Mouse (Mus musculus) thymus, adult 2 months (tissue): ENCODE results near the gene Dmbx1. TPM values are rescaled to one million over a fixed set of nuclear protein-coding genes. Genes with fewer than 3 reads are reported as not detected.

ENCODE experiments used
- DNase-seq: peaks from one replicate; pipeline ENCODE4 v3.0.0; 2021
- H3K27ac ChIP-seq: fragments of 200-500 bp; 2 replicates; pipeline ENCODE4 v1.5.1; 2012; ENCODE audit warnings: low read length, control low read depth; ENCODE audit not compliant: control insufficient read depth, insufficient read depth
- H3K27me3 ChIP-seq: fragments of 200-500 bp; 2 replicates; pipeline ENCODE4 v1.6.1; 2012; ENCODE audit warnings: mild to moderate bottlenecking, low read length, moderate library complexity, mixed read lengths; ENCODE audit not compliant: control insufficient read depth, insufficient read depth
- H3K36me3 ChIP-seq: fragments of 200-500 bp; 2 replicates; pipeline ENCODE4 v1.6.1; 2012; ENCODE audit warnings: mild to moderate bottlenecking, low read length, moderate library complexity; ENCODE audit not compliant: control insufficient read depth, insufficient read depth
- H3K4me1 ChIP-seq: fragments of 200-500 bp; replicated peaks from 2 replicates; pipeline ENCODE4 v1.6.1; 2012; ENCODE audit warnings: low read length; ENCODE audit not compliant: control insufficient read depth, insufficient read depth
- H3K4me3 ChIP-seq: fragments of 200-500 bp; 2 replicates; pipeline ENCODE4 v1.5.1; 2012; ENCODE audit warnings: mild to moderate bottlenecking, low read length, control low read depth, moderate library complexity; ENCODE audit not compliant: control insufficient read depth, insufficient read depth
- CTCF ChIP-seq: fragments of 200-500 bp; IDR thresholded peaks from 2 replicates; pipeline ENCODE4 v1.5.1; 2012; ENCODE audit warnings: mild to moderate bottlenecking, control low read depth, low read length, moderate library complexity, borderline replicate concordance; ENCODE audit not compliant: control insufficient read depth, poor library complexity, insufficient read depth; ENCODE audit errors: extremely low read depth
- POLR2A ChIP-seq: fragments of 200-500 bp; IDR thresholded peaks from 2 replicates; pipeline ENCODE4 v1.6.1; 2012; ENCODE audit warnings: mild to moderate bottlenecking, low read length, control low read depth, moderate library complexity; ENCODE audit not compliant: control insufficient read depth, poor library complexity, insufficient read depth; ENCODE audit errors: extremely low read depth
- WGBS: fragments of 180-500 bp; shearing (Covaris S2); methylation state at CpG from one replicate; pipeline ENCODE4 v1.1.7; 2018; 5-methylcytosine and 5-hydroxymethylcytosine counted together
- polyA plus RNA-seq: library from polyadenylated mRNA; depleted of rRNA; stranded (reverse); fragments of >200 nt; gene quantifications from 2 replicates; pipeline ENCODE4 v1.2.3, GENCODE M21; 2012

Dmbx1 gene
- polyA plus RNA-seq, 1 experiment: 0.18 TPM

DNA sequence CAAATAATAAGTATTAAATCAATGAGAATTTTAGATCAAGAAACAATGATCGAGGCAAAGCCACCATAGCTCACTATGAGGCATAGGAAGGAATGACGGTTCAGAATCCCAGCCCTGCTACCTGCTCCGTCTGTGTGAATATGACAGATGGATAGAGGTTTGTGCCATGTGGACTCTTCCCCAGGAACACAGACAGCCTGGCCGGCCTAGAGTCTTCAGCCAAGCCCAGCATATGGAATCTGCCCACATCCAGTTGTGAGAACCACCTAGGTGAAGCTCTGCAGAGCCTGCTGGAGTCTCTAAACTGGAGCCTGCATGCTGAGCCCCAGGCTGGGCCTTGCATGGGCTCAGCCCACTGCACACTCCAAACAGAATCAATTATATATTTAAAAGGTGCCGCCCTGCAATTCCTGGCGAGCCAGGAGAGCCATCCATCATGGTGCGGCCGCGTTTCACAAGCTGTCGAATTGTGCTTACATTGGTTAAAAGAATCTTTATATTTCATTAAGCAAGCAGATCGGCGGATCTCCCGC lies 8.1 kb downstream of the Dmbx1 start:
- H3K36me3 ChIP-seq: no peaks in the 10 kb centered on the region
- H3K27me3 ChIP-seq: peaks cover 17% of the 10 kb centered on the region
- no peak overlapping the region for H3K4me3 ChIP-seq
- no peak for TF ChIP-seq CTCF
- TF ChIP-seq POLR2A: no peak
- no peak overlapping the region for H3K27ac ChIP-seq
- DNase-seq: no peak
- WGBS: 69% methylated on average over 13 of the region's 13 CpGs
- no peaks in the 10 kb centered on the region; the same call in 1 of the 2 replicates for H3K4me1 ChIP-seq

DNA sequence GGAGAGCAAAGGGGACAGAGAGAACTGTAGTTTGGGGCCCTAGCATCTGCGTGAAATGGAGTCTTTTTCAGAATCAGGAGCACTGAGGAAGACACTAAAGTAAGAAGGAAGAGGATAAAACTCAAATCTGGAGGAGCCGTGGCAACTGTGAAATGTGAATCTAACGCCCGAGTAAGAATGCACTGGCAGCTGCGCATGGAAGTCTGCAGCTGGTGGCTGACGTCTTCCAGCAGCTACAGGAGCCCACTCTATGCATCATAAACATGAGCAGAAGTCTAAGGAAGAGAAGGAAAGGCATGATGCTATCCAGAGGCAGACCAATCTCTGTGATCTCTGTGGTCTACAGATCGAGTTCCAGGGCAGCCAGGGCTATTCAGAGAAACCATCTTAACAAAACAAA lies 12.1 kb downstream of the Dmbx1 start:
- H3K27me3 ChIP-seq: peaks cover 7% of the 10 kb centered on the region; the same call in 1 of the 2 replicates
- H3K36me3 ChIP-seq: no peaks in the 10 kb centered on the region
- no peak overlapping the region for H3K4me3 ChIP-seq
- no peak overlapping the region for H3K27ac ChIP-seq
- WGBS: 52% methylated on average over 7 of the region's 7 CpGs
- H3K4me1 ChIP-seq: no peaks in the 10 kb centered on the region
- no peak for DNase-seq
- TF ChIP-seq POLR2A (no peak), CTCF (no peak)

DNA sequence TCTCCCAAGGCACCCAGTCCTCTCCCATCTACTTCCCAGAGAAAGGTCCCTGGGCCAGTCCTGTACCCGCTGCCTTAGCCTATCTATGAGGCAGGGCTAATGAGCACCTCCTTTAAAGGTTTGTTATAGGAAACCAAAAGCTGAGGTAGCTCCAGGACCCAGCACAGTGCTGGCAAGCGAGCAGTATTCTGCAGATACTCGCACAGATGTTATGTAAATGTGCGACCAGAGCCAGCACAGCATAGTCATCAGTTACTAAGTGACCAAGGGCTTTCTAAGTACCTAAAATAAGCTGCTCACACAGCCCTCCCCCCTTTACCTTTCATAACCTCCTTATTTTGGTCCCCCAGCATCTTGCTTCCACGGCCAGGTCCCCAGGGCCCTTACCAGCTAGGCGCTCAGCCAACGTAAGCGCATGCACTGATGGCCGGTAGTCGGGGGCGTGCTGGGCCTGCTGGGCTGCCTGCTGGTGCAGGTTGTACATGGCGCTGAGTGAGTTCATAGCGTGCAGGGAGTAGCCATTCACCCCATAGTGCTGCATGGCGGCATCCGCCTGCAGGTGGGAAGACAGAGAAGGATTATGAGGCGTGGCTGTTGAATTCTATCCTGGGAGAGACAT lies 16.4 kb downstream of the Dmbx1 start:
- no peak for TF ChIP-seq POLR2A
- TF ChIP-seq CTCF: no peak
- Histone ChIP-seq H3K27me3 (no peaks in the 10 kb centered on the region; the same call in 1 of the 2 replicates), H3K27ac (no peak overlapping the region), H3K4me1 (no peaks in the 10 kb centered on the region), H3K36me3 (no peaks in the 10 kb centered on the region), H3K4me3 (no peak overlapping the region)
- 87% methylated on average over 16 of the region's 16 CpGs for WGBS
- DNase-seq: no peak

DNA sequence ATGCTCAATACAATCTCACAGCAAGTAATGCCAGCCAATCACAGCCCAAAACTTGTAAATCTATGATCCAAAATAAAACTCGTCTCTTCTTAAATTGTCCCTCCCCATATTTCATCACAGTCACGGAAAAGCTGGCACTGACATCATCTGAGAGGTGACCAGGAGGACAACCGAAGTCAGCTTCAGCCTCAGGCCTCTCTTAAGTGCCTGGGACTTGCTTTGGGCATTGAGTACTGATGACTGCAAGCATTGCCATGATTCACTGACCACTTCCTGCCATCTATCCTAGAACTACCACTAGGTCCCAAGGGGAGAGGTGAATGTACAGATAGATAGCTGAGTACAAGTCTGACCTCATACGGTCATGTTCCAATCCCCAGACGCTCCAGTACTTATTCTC lies 17.0 kb downstream of the Dmbx1 start:
- Histone ChIP-seq H3K27ac (no peak overlapping the region), H3K36me3 (no peaks in the 10 kb centered on the region), H3K4me3 (no peak overlapping the region), H3K4me1 (no peaks in the 10 kb centered on the region), H3K27me3 (no peaks in the 10 kb centered on the region; the same call in 1 of the 2 replicates)
- TF ChIP-seq POLR2A (no peak), CTCF (no peak)
- DNase-seq: no peak
- 89% methylated on average over 5 of the region's 5 CpGs for WGBS

DNA sequence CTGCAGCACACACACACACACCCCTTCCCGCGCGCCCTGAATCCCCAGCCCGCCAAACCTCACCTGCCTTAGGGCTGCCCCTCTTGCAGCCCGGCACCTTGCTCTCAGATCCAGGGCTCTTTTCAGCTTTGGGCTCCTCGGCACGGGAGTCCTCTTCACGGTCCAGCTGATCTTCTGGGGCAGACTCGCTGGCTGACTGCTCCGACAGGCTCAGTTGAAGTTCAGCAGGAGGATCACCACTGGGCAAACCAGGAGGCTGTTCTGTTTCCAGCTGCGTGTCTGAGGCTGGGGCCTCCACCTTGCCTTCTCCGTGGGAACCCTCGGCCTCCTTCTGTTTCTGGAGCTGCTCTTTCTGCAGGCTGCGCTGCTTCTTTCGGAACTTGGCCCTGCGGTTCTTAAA lies 19.8 kb downstream of the Dmbx1 start:
- Histone ChIP-seq H3K27me3 (no peaks in the 10 kb centered on the region; the same call in 1 of the 2 replicates), H3K36me3 (no peaks in the 10 kb centered on the region), H3K27ac (no peak overlapping the region), H3K4me1 (no peaks in the 10 kb centered on the region), H3K4me3 (no peak overlapping the region)
- WGBS: 90% methylated on average over 16 of the region's 16 CpGs
- TF ChIP-seq POLR2A (no peak), CTCF (no peak)
- DNase-seq: no peak

DNA sequence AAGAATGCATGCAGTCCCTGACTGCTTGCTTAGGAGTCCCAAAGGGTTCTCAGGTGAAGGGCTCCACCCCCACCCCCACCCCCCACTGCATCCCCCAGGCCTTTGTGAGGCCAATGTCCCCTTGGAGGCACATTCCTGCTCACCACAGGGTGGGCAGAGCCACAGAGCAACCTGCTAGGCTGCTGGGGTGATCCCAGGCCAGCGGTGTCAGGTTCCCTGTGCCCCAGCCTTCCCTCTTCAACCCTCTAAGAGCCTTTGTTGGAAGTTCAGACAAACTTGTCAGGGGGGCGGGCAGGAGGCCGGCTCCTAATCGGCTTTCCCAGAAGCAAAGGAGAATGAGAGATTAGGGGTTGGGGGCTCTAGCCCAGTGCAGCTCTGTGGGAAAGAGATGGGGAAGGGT lies 28.1 kb downstream of the Dmbx1 start:
- no peaks in the 10 kb centered on the region for H3K36me3 ChIP-seq
- TF ChIP-seq POLR2A: no peak
- TF ChIP-seq CTCF: no peak
- H3K4me1 ChIP-seq: no peaks in the 10 kb centered on the region
- H3K27me3 ChIP-seq: no peaks in the 10 kb centered on the region
- no peak overlapping the region for H3K27ac ChIP-seq
- DNase-seq: no peak
- 67% methylated on average over 4 of the region's 4 CpGs for WGBS
- H3K4me3 ChIP-seq: no peak overlapping the region

DNA sequence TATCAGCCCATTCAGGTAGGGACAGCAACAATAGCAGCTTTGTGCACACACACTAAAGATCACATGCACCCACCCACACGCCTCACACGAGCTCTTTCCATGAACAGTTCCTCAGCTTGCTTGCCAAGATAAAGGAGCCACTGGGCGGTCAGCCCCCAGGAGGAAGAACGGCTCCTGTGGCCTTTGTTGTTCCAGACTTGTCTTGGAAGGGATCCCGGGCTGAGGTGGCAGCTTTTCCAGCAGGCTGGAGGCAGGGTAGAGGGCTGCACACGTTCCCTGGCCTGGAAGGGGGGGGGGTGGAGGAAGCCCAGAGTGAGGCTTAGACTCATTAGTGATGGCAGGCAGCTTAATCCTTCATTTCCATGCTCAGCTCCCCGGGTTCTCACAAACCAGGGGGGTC lies 31.1 kb downstream of the Dmbx1 start:
- Histone ChIP-seq H3K27me3 (no peaks in the 10 kb centered on the region), H3K27ac (no peak overlapping the region), H3K4me1 (no peaks in the 10 kb centered on the region), H3K4me3 (no peak overlapping the region), H3K36me3 (no peaks in the 10 kb centered on the region)
- no peak for DNase-seq
- 39% methylated on average over 7 of the region's 7 CpGs for WGBS
- TF ChIP-seq CTCF: no peak
- no peak for TF ChIP-seq POLR2A
